Mouse (Mus musculus): ENCODE results near the gene Gaa.

Gaa gene

GRCm38 (mm10) chr11:119304904-119305712, 37.4 kb downstream of the Gaa start:
- peak; percentile 41 to 52 for DNase-seq

GRCm38 (mm10) chr11:119306762-119307657, 39.3 kb downstream of the Gaa start:
- DNase-seq = no peak

GRCm38 (mm10) chr11:119307658-119307867, 39.9 kb downstream of the Gaa start, which contains the start of gene Card14:
Gene Card14 (plus strand): TSS chr11:119307768.
- DNase-seq = no peak

GRCm38 (mm10) chr11:119307916-119308315, 40.2 kb downstream of the Gaa start:
- DNase-seq = no peak

- DNase-seq = no peak
These were observed 42.9 kb downstream of the Gaa start for GRCm38 (mm10) chr11:119310621-119311020.

GRCm38 (mm10) chr11:119314252-119314936, 46.7 kb downstream of the Gaa start:
- DNase-seq = no peak

- no peak for DNase-seq
These were observed 49.0 kb downstream of the Gaa start for GRCm38 (mm10) chr11:119316720-119317119.

GRCm38 (mm10) chr11:119322521-119322920, 54.8 kb downstream of the Gaa start:
- peak; percentile 26 to 35 for DNase-seq

GRCm38 (mm10) chr11:119325068-119325467, 57.4 kb downstream of the Gaa start:
- DNase-seq = no peak

GRCm38 (mm10) chr11:119330592-119330991, 62.9 kb downstream of the Gaa start:
- no peak for DNase-seq

GRCm38 (mm10) chr11:119331970-119332369, 64.3 kb downstream of the Gaa start:
- no peak for DNase-seq

Data from cerebellum, postnatal 36 days (tissue).